Mouse (Mus musculus) retina, postnatal 7 days (tissue): ENCODE results near the gene Ostf1.
"Not testable (repeated sequence)": the region's sequence is repeated elsewhere in the genome, so short reads cannot be mapped to it uniquely, and the experiment has no call there.

Experiments
- DNase-seq: peaks from one replicate; pipeline ENCODE4 v3.0.0-alpha.2; 2012; ENCODE audit warnings: low read depth, low spot score

Gene Ostf1

GRCm38 (mm10) chr19:18598265-18598926 is 33.2 kb downstream of the Ostf1 start:
- no peak for DNase-seq

DNA sequence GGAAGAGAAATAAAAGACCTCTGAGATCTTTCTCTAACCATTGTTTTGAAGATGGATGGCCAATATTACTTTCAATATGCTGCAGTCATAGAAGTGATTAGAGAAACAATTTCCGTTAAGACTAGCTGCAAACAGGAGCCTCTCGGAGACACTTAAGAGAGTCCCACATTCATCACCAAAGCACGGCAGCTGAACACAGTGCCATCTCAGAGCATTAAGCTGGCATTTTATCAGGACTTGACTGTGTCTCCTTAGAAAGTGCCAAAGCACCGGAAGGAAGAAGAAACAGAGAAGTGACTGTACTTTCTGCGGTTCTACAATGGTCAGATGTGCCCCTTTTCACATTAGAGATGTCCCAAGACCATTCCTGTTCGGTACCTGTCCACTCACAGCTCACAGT is 33.9 kb downstream of the Ostf1 start:
- no peak for DNase-seq

- DNase-seq, result no peak
Measured at GRCm38 (mm10) chr19:18596876-18597275, 34.7 kb downstream of the Ostf1 start.

GRCm38 (mm10) chr19:18593722-18594121 is 37.9 kb downstream of the Ostf1 start:
- no peak for DNase-seq

DNA sequence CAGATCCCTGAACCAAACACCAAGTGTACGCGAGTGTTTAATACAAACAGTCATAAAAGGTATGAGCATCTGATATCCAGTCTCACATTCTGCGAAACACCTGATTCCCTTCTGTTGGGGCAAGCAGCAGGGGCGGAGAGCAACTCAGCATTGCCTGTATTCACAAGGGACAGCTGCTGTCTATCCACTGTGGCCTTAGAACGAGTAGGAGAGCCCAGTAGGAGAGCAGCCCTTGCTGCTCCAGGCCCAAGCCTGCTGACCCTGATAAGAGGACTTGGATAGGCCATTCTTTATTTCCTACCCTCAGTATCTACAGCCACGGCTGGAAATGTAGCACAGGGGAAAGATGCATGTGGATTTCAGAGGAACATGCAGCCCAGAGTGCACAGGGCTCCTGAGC is 38.7 kb downstream of the Ostf1 start:
- DNase-seq, result no peak

- no peak for DNase-seq
Measured at GRCm38 (mm10) chr19:18590942-18591354, 40.7 kb downstream of the Ostf1 start.

DNA sequence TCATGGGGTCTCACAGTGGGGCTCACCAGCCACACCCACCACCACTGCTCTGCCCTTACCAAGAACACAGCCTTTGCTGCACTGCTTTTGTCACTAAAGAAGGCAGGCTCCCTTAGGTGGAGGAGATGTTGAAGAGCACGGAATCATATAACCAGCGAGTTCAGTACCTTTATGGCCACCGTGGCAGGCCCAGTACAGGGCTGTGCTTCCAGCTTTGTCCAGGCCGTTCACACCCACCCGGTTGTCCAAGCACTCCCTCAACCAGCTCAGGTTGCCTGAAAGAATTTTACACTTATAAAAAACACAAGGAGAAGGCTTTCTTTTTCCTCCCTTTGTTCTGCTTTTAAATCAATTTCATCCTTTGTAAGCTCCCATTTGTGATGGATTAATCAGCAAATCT is 41.4 kb downstream of the Ostf1 start:
- no peak for DNase-seq

GRCm38 (mm10) chr19:18589276-18589675 is 42.3 kb downstream of the Ostf1 start:
- DNase-seq, result no peak

GRCm38 (mm10) chr19:18588801-18589200 is 42.8 kb downstream of the Ostf1 start:
- DNase-seq, result not testable (repeated sequence)

GRCm38 (mm10) chr19:18588243-18588642 is 43.4 kb downstream of the Ostf1 start:
- DNase-seq, result no peak

- DNase-seq, result no peak
Measured at GRCm38 (mm10) chr19:18587118-18587517, 44.5 kb downstream of the Ostf1 start.

- DNase-seq, result no peak
Measured at GRCm38 (mm10) chr19:18584621-18585020, 47.0 kb downstream of the Ostf1 start.

DNA sequence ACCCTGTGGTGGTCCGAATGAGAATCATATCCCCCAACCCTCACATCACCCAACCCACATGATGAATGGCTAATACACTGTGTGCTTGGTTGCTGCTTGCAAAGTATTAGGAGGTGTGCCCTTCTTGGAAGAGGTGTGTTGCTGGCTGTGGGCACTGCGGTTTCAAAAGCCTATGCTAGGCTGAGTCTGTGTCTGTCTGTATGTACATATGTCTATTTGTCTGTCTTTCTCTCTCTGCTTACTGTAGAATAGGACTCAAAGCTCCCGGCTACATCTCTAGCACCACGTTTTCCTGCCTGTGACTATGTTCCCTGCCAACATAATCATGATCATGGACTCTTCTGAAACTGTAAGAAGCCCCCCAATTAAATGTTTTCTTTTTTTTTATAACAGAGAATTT is 47.9 kb downstream of the Ostf1 start:
- DNase-seq, result no peak

- DNase-seq, result no peak
Measured at GRCm38 (mm10) chr19:18582887-18583286, 48.7 kb downstream of the Ostf1 start.

DNA sequence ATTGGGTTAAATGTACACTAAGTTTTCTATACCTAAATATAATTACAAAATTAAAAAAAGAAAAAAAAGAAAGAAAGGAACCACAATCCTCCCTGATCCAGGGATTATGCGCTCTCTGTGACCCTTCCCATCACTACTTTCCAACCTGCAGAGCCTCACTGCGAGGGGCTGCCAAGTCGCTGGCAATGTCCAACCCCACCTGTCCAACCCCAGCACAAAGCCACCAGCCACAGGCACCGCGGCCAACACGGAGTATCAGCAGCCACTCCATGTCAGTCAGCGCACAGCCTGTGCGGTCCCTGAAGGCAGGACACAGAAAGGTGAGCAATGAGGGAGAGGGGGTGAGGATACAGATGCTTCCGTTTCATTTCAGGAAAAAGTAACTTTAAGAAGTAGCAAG is 49.4 kb downstream of the Ostf1 start:
- DNase-seq, result no peak

GRCm38 (mm10) chr19:18581046-18581445 is 50.6 kb downstream of the Ostf1 start:
- DNase-seq, result no peak

- no peak for DNase-seq
Measured at GRCm38 (mm10) chr19:18579012-18579358, 52.6 kb downstream of the Ostf1 start.

GRCm38 (mm10) chr19:18578216-18579011 is 53.2 kb downstream of the Ostf1 start:
- DNase-seq, result no peak

GRCm38 (mm10) chr19:18577348-18577747 is 54.3 kb downstream of the Ostf1 start:
- DNase-seq, result no peak

DNA sequence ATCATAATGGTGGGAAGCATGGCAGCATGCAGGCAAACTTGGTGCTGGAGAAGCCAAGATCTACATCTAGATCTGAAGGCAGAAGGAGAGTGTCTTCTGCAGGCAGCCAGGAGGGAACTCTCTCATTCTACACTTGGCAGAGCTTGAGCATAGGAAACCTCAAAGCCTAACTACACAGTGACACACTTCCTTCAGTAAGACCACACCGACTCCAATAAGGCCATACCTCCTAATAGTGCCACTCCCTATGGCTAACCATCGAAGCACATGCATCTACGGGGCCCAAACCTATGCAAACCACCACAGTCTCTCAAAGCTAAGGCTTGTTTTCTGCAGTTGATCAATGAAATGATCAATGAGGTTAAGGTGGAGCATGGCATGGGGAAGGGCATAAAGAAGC is 55.7 kb downstream of the Ostf1 start:
- DNase-seq, result no peak

DNA sequence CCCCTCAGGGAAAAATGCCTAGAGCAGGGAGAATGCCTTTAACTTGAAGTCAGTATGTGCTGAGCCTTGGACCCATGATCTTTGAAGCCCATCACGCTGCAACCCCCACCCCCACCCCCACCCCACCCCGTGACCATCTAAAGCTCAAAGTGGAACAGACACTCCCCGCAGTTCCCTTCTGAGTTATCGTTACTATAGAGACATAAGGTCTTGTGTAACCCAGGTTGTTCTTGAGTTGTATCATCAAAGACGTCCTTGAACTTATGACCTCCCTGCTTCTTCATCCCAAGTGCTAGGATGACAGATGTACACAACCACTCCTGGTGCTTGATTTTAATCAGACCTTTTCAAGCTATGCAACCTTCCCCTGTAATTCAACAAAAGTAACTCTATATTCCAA is 57.7 kb downstream of the Ostf1 start:
- DNase-seq, result no peak

GRCm38 (mm10) chr19:18573443-18573842 is 58.2 kb downstream of the Ostf1 start:
- DNase-seq, result no peak

DNA sequence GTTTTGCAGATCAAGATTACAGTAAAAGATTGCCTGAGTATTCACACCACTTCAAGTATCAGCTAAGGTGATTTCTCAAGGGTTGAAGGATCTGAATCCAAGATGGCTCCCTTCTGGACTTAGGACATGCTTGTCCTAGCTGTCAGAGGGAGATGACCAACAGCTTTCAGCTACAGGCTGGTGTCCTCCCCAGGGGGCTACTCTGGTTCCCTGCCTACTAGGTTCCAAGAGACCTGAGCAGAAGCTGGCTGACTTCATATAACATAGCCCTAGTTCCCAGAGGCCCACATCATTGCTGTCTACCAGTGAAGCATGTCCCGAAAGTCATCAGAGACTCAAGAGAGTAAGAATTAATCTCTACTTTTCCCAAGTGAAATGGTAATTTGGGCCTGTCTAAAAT is 62.1 kb downstream of the Ostf1 start:
- no peak for DNase-seq
